Mouse (Mus musculus) embryonic facial prominence, embryonic 15.5 days (tissue): ENCODE measurements around the gene 1700003F12Rik. TPM values are rescaled to one million over a fixed set of nuclear protein-coding genes. Genes with fewer than 3 reads are reported as not detected.

Experiments
- ATAC-seq: fragments of 200-750 bp; cut with Nextera tagmentation; 2 replicates; pipeline ENCODE4 v1.8.0; 2017; ENCODE audit warnings: low read depth, moderate TSS enrichment; ENCODE audit not compliant: insufficient number of reproducible peaks, low FRiP score, low TSS enrichment
- H3K27ac ChIP-seq: fragments of 300-500 bp; sonication (generic); replicated peaks from 2 replicates; pipeline ENCODE4 v1.5.1; 2015; ENCODE audit warnings: mild to moderate bottlenecking, inconsistent platforms
- H3K27me3 ChIP-seq: fragments of 300-500 bp; sonication (generic); 2 replicates; pipeline ENCODE4 v1.6.1; 2015; ENCODE audit warnings: inconsistent platforms
- H3K36me3 ChIP-seq: fragments of 300-500 bp; sonication (generic); 2 replicates; pipeline ENCODE4 v1.6.1; 2015; ENCODE audit warnings: mild to moderate bottlenecking, inconsistent platforms
- H3K4me1 ChIP-seq: fragments of 300-500 bp; sonication (generic); 2 replicates; pipeline ENCODE4 v1.6.1; 2015; ENCODE audit warnings: inconsistent platforms
- H3K4me2 ChIP-seq: fragments of 300-500 bp; sonication (generic); replicated peaks from 2 replicates; pipeline ENCODE4 v1.6.1; 2015; ENCODE audit warnings: mild to moderate bottlenecking, inconsistent platforms
- H3K4me3 ChIP-seq: fragments of 300-500 bp; sonication (generic); replicated peaks from 2 replicates; pipeline ENCODE4 v1.5.1; 2015; ENCODE audit warnings: mild to moderate bottlenecking, inconsistent platforms
- H3K9ac ChIP-seq: fragments of 300-500 bp; sonication (generic); 2 replicates; pipeline ENCODE4 v1.6.1; 2015; ENCODE audit warnings: inconsistent platforms
- H3K9me3 ChIP-seq: fragments of 300-500 bp; sonication (generic); replicated peaks from 2 replicates; pipeline ENCODE4 v1.6.1; 2016; ENCODE audit warnings: inconsistent platforms
- WGBS: fragments of 180-500 bp; shearing (Covaris S2); methylation state at CpG from one replicate; pipeline ENCODE4 v1.1.7; 2015; 5-methylcytosine and 5-hydroxymethylcytosine counted together
- polyA plus RNA-seq: library from polyadenylated mRNA; unstranded; fragments of >200 nt; fragmentation: Nextera tagmentation; extraction: Ambion mirVana; gene quantifications from 2 replicates; pipeline ENCODE4 v1.2.1, GENCODE M21; 2015

1700003F12Rik gene
- polyA plus RNA-seq, 1 experiment from 2014 or later, result 0.83 TPM

DNA sequence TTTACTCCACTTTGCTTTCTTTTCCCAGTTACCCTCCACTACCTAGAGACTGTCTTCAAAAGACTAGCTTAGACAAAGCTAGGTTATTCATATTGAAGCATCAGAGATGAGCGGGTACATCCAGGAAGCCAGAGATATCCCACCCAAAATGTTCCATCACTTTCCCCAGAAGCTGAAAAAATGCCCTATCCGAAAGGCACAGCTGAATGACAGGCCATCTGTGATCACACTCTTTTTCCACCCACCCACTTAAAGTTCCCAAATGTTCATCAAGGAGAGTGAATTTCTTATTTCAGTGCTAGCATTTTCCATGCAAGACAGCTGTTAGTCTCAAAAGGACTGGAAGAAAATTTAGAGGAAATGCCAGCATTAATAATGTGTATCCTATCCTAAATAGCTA is 21.6 kb upstream of the 1700003F12Rik start:
- H3K9me3 ChIP-seq, result no peaks in the 10 kb centered on the region
- no peak overlapping the region for H3K4me3 ChIP-seq
- H3K9ac ChIP-seq, result no peak overlapping the region
- H3K27ac ChIP-seq, result no peak overlapping the region
- 96% methylated on average over 2 of the region's 2 CpGs for WGBS
- no peaks in the 10 kb centered on the region for H3K4me1 ChIP-seq
- ATAC-seq, result no peak
- no peaks in the 10 kb centered on the region for H3K27me3 ChIP-seq
- H3K4me2 ChIP-seq, result no peak overlapping the region
- peaks cover 62% of the 10 kb centered on the region for H3K36me3 ChIP-seq

DNA sequence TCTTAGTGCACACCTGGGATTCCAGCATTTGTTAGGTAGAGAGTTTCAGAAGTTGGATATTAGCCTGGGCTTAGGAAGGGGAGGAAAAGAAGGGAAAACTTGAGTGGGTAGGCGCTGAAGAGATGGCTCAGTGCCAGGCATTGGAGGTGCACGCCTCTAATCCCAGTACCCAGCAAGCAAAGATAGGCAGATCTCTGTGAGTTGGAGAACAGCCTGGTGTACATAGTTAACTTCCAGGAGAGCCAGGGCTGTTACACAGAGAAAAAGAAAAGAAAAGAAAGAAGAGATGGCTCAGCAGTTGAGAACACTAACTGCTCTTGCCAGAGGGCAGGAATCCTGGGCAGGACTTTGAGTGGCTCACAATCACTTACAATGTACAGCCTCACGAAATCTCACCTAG is 20.4 kb upstream of the 1700003F12Rik start:
- H3K4me2 ChIP-seq, result no peak overlapping the region
- H3K27me3 ChIP-seq, result no peaks in the 10 kb centered on the region
- H3K4me3 ChIP-seq, result no peak overlapping the region
- ATAC-seq, result no peak
- H3K4me1 ChIP-seq, result no peaks in the 10 kb centered on the region
- H3K9me3 ChIP-seq, result no peaks in the 10 kb centered on the region
- no peak overlapping the region for H3K27ac ChIP-seq
- no peak overlapping the region for H3K9ac ChIP-seq
- H3K36me3 ChIP-seq, result peaks cover 66% of the 10 kb centered on the region
- WGBS, result 51% methylated on average over 3 of the region's 3 CpGs

DNA sequence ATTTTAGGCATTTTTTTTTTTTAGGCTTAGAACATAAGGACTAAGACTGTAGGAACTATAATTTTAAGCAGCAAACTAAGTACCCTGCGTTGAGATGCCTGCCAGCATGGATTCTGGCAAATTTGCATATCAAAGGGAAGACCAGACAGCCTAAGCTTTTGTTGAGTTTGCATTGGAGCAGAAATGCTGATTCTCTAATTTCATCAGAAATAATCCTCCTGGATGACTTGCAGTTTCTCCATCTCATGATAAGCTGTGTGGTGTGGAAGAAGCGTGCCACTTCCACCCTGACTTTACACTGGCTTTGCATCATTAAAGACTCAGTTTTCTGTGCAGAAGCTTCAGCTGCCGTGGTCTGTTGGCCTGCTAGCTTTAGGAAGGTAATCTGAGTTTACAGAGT is 14.0 kb upstream of the 1700003F12Rik start:
- Histone ChIP-seq H3K9me3 (no peaks in the 10 kb centered on the region), H3K4me3 (no peak overlapping the region), H3K4me1 (no peaks in the 10 kb centered on the region), H3K4me2 (no peak overlapping the region), H3K27ac (no peak overlapping the region), H3K36me3 (peaks cover 63% of the 10 kb centered on the region), H3K27me3 (no peaks in the 10 kb centered on the region), H3K9ac (no peak overlapping the region)
- no peak for ATAC-seq
- 69% methylated on average over 3 of the region's 3 CpGs for WGBS

DNA sequence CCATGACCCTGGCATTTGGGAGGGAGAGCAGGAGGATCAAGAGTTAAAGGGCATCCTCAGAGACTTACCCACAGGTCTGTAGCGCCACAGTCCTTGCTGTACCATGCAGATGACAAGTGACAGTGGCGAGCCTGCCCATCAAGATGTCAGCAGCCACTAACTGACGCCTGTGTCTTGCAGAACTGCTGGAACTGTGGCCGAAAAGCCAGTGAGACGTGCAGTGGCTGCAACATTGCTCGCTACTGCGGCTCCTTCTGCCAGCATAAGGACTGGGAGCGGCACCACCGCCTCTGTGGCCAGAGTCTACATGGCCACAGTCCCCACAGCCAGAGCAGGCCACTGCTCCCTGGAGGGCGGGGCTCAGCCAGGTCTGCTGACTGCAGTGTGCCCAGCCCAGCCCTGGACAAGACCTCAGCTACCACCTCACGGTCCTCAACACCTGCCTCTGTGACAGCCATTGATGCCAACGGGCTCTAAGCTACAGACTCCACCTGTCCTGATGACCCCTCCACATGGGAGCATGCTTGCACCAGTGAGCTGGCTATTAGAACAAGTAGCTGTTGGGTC is 12.1 kb upstream of the 1700003F12Rik start:
- H3K9ac ChIP-seq, result no peak overlapping the region
- peaks cover 59% of the 10 kb centered on the region for H3K36me3 ChIP-seq
- WGBS, result 92% methylated on average over 12 of the region's 12 CpGs
- H3K4me3 ChIP-seq, result no peak overlapping the region
- no peaks in the 10 kb centered on the region for H3K9me3 ChIP-seq
- no peak overlapping the region for H3K27ac ChIP-seq
- no peaks in the 10 kb centered on the region for H3K27me3 ChIP-seq
- no peak overlapping the region for H3K4me2 ChIP-seq
- peaks cover 4% of the 10 kb centered on the region; the same call in 1 of the 2 replicates for H3K4me1 ChIP-seq
- no peak for ATAC-seq

DNA sequence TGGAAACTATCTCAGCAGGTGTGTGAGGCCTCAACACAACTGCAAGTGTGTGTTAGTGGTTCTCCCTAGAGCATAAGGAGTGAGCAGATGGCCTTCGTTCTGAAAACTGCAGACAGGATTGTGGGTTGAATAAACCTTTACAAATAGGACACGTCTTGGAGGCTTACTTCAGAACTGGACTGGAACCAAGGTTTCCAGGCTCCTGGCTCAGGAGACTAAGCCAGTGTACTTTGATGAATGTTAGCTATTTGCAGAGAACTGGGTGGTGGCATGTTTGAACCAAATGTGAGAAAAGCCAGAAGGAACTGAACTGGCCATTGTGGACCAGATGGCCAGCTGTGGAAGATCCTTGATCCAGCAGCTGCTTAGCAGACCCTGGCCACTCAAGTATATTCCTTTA is 8.6 kb upstream of the 1700003F12Rik start:
- Histone ChIP-seq H3K9ac (no peak overlapping the region), H3K27ac (no peak overlapping the region), H3K4me3 (no peak overlapping the region), H3K9me3 (no peaks in the 10 kb centered on the region), H3K27me3 (no peaks in the 10 kb centered on the region), H3K4me2 (no peak overlapping the region), H3K36me3 (peaks cover 32% of the 10 kb centered on the region), H3K4me1 (peaks cover 4% of the 10 kb centered on the region; the same call in 1 of the 2 replicates)
- 54% methylated on average over 2 of the region's 2 CpGs for whole genome bisulfite sequencing
- ATAC-seq, result no peak

DNA sequence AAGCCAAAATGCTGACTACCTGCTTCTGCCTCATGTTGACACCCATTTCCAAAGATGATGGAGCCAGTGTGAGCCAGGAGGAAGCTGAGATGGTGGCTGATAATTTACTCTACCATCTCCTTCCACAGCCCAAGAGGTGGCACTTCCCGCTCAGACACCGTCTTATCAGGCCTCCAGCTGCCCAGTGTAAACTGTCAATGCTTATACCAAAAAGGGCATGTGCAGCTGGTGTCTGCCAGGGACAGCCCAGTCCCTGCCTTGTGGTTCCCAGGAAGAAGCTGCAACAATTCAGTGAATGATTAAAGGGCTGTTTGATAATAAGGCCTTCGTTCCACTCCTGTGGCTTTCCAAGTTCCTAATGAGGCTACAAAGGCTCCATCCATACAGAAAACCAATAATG is 8.2 kb upstream of the 1700003F12Rik start:
- no peak for ATAC-seq

DNA sequence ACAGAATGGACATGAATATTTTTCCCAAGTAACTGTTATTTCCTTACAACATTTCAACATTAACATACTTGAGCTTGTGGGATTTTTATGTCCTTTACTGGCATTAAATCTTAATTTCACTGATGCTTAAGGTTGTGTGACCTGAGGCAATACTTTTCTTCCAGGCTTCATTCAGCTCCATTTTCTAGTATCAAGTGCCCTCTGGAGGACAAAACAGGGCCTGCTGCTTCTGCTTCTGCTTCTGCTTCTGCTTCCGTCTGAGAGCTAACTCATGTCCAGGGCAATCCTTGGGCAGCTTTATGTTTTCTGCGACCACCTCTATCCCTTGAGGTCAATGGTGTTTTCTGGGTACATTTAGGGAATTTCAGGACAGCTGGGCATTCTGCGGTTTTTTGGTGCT is 7.2 kb upstream of the 1700003F12Rik start:
- Histone ChIP-seq H3K4me1 (peaks cover 10% of the 10 kb centered on the region; the same call in 1 of the 2 replicates), H3K4me2 (no peak overlapping the region), H3K36me3 (peaks cover 19% of the 10 kb centered on the region), H3K27ac (no peak overlapping the region), H3K27me3 (no peaks in the 10 kb centered on the region), H3K9ac (no peak overlapping the region), H3K4me3 (no peak overlapping the region), H3K9me3 (no peaks in the 10 kb centered on the region)
- no peak for ATAC-seq
- 73% methylated on average over 3 of the region's 3 CpGs for WGBS

More for the DNA sequence above, 8.2 kb upstream of the 1700003F12Rik start:
- Histone ChIP-seq H3K4me1 (peaks cover 7% of the 10 kb centered on the region; the same call in 1 of the 2 replicates), H3K4me2 (no peak overlapping the region), H3K4me3 (no peak overlapping the region), H3K27ac (no peak overlapping the region), H3K36me3 (peaks cover 29% of the 10 kb centered on the region), H3K9me3 (no peaks in the 10 kb centered on the region), H3K9ac (no peak overlapping the region), H3K27me3 (no peaks in the 10 kb centered on the region)
- 71% methylated on average over 3 of the region's 3 CpGs for WGBS

DNA sequence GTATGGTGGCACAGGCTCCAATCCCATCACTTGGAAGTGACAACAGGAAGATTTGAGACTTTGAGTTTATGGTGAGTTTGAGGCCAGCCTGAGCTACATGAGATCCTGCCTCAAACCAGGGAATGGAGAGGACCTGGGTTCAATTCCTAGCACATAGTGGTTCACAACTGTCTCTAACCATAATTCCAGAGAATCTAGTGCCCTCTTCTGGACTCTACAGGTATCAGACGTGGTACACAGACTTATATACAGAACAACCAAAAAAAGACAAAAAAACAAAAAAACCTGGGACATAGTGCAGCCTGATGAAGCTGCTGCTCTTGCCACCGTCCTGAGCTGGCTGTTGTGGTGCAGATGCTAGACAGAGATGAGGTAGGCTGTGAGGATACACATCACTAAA is 5.3 kb upstream of the 1700003F12Rik start:
- H3K27me3 ChIP-seq, result no peaks in the 10 kb centered on the region
- H3K4me2 ChIP-seq, result no peak overlapping the region
- H3K27ac ChIP-seq, result no peak overlapping the region
- no peak overlapping the region for H3K9ac ChIP-seq
- ATAC-seq, result no peak
- 71% methylated on average over 2 of the region's 2 CpGs for WGBS
- peaks cover 10% of the 10 kb centered on the region; the same call in 1 of the 2 replicates for H3K4me1 ChIP-seq
- no peak overlapping the region for H3K4me3 ChIP-seq
- 0 out of 2 replicates have a peak, but pooled peaks cover under 1% of the 10 kb centered on the region for H3K36me3 ChIP-seq
- H3K9me3 ChIP-seq, result no peaks in the 10 kb centered on the region

DNA sequence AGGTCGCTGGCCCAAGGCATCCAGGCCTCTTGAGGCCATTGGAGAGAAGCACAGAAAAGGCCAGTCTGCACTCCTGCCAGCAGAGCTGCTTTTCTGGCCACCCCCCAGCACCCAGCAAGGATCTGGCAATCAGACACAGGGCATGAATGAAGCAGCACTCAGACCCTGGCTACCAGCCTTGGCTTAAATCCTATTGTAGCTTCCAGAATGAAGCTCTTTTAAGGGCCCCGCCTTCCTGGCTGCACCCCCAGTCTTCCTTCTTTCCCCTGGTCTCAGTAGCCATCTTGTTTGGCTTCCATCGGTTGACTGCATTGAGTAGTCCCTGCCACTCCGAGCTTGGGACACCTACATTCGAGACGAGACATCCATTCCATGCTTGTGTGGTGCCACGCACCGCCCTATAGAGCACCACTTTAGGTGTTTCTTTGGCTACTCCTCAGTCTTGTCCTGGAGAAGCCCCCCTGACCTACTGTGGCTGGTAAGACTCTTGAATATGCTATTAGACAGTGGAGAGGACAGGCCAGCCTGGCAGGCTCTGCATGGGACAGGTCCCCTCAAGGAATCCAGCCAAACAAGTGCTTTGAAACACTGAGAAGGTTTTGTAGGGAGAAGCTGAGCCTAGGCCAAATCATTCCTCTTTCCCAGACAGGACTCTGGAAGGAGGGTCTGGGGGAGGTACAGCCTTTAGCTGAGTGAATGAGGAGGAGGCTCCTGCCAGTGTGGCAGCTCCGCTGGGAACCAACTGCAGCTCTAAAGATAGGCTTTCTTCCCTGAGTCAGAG is 3.1 kb upstream of the 1700003F12Rik start:
- H3K4me3 ChIP-seq, result no peak overlapping the region
- 82% methylated on average over 9 of the region's 9 CpGs for WGBS
- no peak for ATAC-seq
- no peaks in the 10 kb centered on the region for H3K27me3 ChIP-seq
- no peaks in the 10 kb centered on the region for H3K36me3 ChIP-seq
- H3K27ac ChIP-seq, result no peak overlapping the region
- H3K4me1 ChIP-seq, result peaks cover 9% of the 10 kb centered on the region; the same call in 1 of the 2 replicates
- H3K9me3 ChIP-seq, result no peaks in the 10 kb centered on the region
- no peak overlapping the region for H3K4me2 ChIP-seq
- H3K9ac ChIP-seq, result no peak overlapping the region

DNA sequence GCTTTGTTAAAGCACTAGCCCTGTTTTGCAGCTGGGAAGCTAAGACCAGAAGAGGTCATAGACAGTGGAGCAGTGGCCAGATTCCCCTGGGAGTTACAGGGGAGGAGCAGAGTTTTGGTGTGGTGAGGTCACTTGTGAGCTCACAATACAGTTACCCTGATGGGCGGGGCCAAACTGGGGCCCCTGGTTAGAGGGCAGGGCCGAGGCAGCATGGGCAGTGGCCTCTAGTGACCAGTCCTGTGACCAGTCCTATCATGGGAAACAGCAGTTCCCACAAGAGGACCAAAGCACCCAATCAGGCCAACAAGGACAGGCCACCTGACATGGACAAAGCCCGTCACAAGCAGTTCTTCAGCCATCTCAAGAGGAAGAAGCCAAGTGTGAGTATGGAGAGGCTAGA is 1.8 kb downstream of the 1700003F12Rik start:
- ATAC-seq, result no peak

DNA sequence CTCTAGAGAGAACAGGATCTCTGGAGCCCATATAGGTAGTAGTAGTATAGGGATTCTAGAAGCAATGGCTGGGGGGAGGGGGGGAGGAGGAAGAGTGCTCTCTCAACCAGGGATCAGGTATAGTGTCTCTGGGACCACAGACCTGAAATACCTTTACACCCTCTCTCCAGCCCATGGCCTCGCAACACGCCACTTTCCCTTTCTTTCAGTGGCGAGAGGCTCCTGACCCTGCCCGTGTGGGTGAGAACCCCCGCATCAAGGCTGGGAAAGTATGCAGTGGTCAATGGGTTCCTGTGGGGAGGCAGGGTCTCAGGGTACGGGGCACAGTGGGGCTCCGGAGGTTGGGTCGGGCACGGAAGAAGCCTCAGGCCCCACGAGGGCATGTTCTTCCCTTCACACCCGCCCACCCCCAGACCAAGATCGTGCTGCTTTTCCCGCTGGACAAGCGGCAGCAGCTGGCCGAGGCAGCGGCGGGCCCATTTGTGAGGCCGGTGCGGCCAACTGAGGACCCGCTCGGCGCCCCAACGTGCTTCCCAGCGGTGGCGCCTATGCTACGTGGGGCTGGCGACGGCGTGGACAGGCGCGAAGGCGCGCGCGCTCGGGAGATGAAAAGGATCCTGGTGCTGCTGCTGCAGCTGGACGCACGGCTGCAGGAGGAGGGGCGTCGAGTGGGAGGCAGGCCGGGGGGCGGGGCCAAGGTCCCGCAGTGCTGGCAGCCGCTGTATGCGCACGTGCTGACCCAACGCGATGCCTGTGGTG is 2.4 kb downstream of the 1700003F12Rik start:
- peak overlapping the region; percentile 48 for H3K4me3 ChIP-seq
- H3K36me3 ChIP-seq, result no peaks in the 10 kb centered on the region
- peaks cover 7% of the 10 kb centered on the region for H3K27me3 ChIP-seq
- H3K9me3 ChIP-seq, result no peaks in the 10 kb centered on the region
- H3K27ac ChIP-seq, result no peak overlapping the region
- peak overlapping the region; percentile 87 for H3K4me2 ChIP-seq
- ATAC-seq, result peak; percentile 58; the same call in 1 of the 2 replicates
- H3K9ac ChIP-seq, result no peak overlapping the region; the same call in 1 of the 2 replicates
- peaks cover 32% of the 10 kb centered on the region for H3K4me1 ChIP-seq
- WGBS, result 4% methylated on average over 48 of the region's 48 CpGs

More for the DNA sequence above, 1.8 kb downstream of the 1700003F12Rik start:
- Histone ChIP-seq H3K4me3 (no peak overlapping the region), H3K9me3 (no peaks in the 10 kb centered on the region), H3K4me1 (peaks cover 36% of the 10 kb centered on the region), H3K27me3 (peaks cover 7% of the 10 kb centered on the region), H3K27ac (no peak overlapping the region), H3K4me2 (peak overlapping the region; percentile 87; the same call in 1 of the 2 replicates), H3K36me3 (no peaks in the 10 kb centered on the region), H3K9ac (no peak overlapping the region)
- 58% methylated on average over 3 of the region's 3 CpGs for WGBS
